Mouse (Mus musculus) layer of hippocampus, adult 8-10 months (tissue): ENCODE results near the gene Rdh16. TPM values are rescaled to one million over a fixed set of nuclear protein-coding genes. Genes with fewer than 3 reads are reported as not detected.

ENCODE experiments used
- total RNA-seq, 4 experiments: library from RNA; stranded (reverse); gene quantifications; 2 replicates each; pipeline ENCODE4 v1.2.4; 2022

The Rdh16 gene
- total RNA-seq, 4 experiments from 2014 or later, result 0.18 to 0.37 (median 0.22) TPM

Other genes with a start within 250 kb of the Rdh16 start
- 100 to 1,000 TPM; 293 to 333 (median 304) TPM for gene Lrp1, start 180.0 kb upstream of the Rdh16 start, total RNA-seq
- 10 to 100 TPM in 3 of 4 experiments, 1 to 10 TPM in 1; 10.0 to 13.6 (median 11.3) TPM for gene Stat6, start 158.2 kb upstream of the Rdh16 start, total RNA-seq
- 1 to 10 TPM; 5.8 to 8.1 (median 7.6) TPM for gene Nemp1, start 134.3 kb upstream of the Rdh16 start, total RNA-seq
- gene Nab2, start 132.6 kb upstream of the Rdh16 start, total RNA-seq, result 10 to 100 TPM; 45.3 to 51.6 (median 49.0) TPM
- gene Myo1a, start 96.0 kb upstream of the Rdh16 start, total RNA-seq, result 1 to 10 TPM in 2 of 4 experiments, under 1 TPM in 2; 0.56 to 1.7 (median 0.86) TPM
- 1 to 10 TPM; 3.4 to 7.7 (median 4.1) TPM for gene Tac2, start 76.7 kb upstream of the Rdh16 start, total RNA-seq
- gene Zbtb39, start 61.6 kb upstream of the Rdh16 start, total RNA-seq, result 10 to 100 TPM; 11.0 to 12.3 (median 11.3) TPM
- 1 to 10 TPM; 1.6 to 2.2 (median 1.9) TPM for gene Gpr182, start 49.4 kb upstream of the Rdh16 start, total RNA-seq
- under 1 TPM; 0.07 to 0.25 (median 0.16) TPM for gene Rdh1, start 41.4 kb upstream of the Rdh16 start, total RNA-seq
- gene Rdh16f1, start 41.4 kb upstream of the Rdh16 start, total RNA-seq, result under 1 TPM in 1 of 4 experiments, not detected in 3; 0.25 TPM
- gene Rdh9, start 24.8 kb upstream of the Rdh16 start, total RNA-seq, result 1 to 10 TPM in 1 of 4 experiments, under 1 TPM in 2, not detected in 1; 0.41 to 1.1 (median 0.83) TPM
- not detected for gene Rdh19, start 48.8 kb downstream of the Rdh16 start, total RNA-seq
- not detected for gene Rdh16f2, start 65.3 kb downstream of the Rdh16 start, total RNA-seq
- not detected for gene Rdh7, start 87.7 kb downstream of the Rdh16 start, total RNA-seq
- not detected for gene Sdr9c7, start 97.4 kb downstream of the Rdh16 start, total RNA-seq
- gene Hsd17b6, start 206.5 kb downstream of the Rdh16 start, total RNA-seq, result not detected
- gene Prim1, start 214.0 kb downstream of the Rdh16 start, total RNA-seq, result 1 to 10 TPM; 6.0 to 9.1 (median 8.0) TPM
- 100 to 1,000 TPM; 310 to 353 (median 340) TPM for gene Naca, start 234.4 kb downstream of the Rdh16 start, total RNA-seq